Mouse (Mus musculus) intestine, embryonic 16.5 days (tissue): ENCODE data around the gene Setd7. TPM values are rescaled to one million over a fixed set of nuclear protein-coding genes. Genes with fewer than 3 reads are reported as not detected.

Experiments used
- polyA plus RNA-seq: library from polyadenylated mRNA; unstranded; fragments of >200 nt; fragmentation: Nextera tagmentation; extraction: Ambion mirVana; gene quantifications from 2 replicates; pipeline ENCODE4 v1.2.1, GENCODE M21; 2015

The Setd7 gene
- polyA plus RNA-seq, 1 experiment from 2014 or later, result 1.8 TPM

Other genes with a start within 250 kb of the Setd7 start
- gene Elf2, start 220.2 kb downstream of the Setd7 start, polyA plus RNA-seq, result 43.4 and 53.5 TPM in 2 replicates
- gene Mgarp, start 164.1 kb downstream of the Setd7 start, polyA plus RNA-seq, result 4.0 and 9.6 TPM in 2 replicates
- gene Ndufc1, start 151.9 kb downstream of the Setd7 start, polyA plus RNA-seq, result 906 and 911 TPM in 2 replicates
- gene Naa15, start 145.7 kb downstream of the Setd7 start, polyA plus RNA-seq, result 27.3 and 27.9 TPM in 2 replicates
- gene Rab33b, start 77.0 kb downstream of the Setd7 start, polyA plus RNA-seq, result 23.7 and 25.0 TPM in 2 replicates
- 49.8 and 61.7 TPM in 2 replicates for gene Mgst2, start 99.5 kb upstream of the Setd7 start, polyA plus RNA-seq